Mouse (Mus musculus) G1E (cell line): Measurements from ENCODE around the gene Cox5b.
"Not testable (repeated sequence)": the region's sequence is repeated elsewhere in the genome, so short reads cannot be mapped to it uniquely, and the experiment has no call there.

Experiments used
- CTCF ChIP-seq: IDR thresholded peaks from 2 replicates; pipeline ENCODE4 v1.5.1; 2012; ENCODE audit warnings: low read depth, low read length, inconsistent platforms, mixed read lengths
- GATA1 ChIP-seq: IDR thresholded peaks from 2 replicates; pipeline ENCODE4 v1.6.1; 2012; ENCODE audit warnings: borderline replicate concordance, low read length, inconsistent platforms, mixed read lengths
- GATA2 ChIP-seq: IDR thresholded peaks from 2 replicates; pipeline ENCODE4 v1.6.1; 2012; ENCODE audit warnings: low read depth, low read length, inconsistent platforms, borderline replicate concordance
- POLR2AphosphoS5 ChIP-seq: IDR thresholded peaks from 2 replicates; pipeline ENCODE4 v1.6.1; 2012; ENCODE audit warnings: low read depth, low read length, inconsistent platforms; ENCODE audit not compliant: insufficient replicate concordance
- TAL1 ChIP-seq: conservative IDR thresholded peaks from 2 replicates; pipeline ENCODE4 v1.6.1; 2012; ENCODE audit warnings: low read depth, low read length, inconsistent platforms, mixed read lengths

DNA sequence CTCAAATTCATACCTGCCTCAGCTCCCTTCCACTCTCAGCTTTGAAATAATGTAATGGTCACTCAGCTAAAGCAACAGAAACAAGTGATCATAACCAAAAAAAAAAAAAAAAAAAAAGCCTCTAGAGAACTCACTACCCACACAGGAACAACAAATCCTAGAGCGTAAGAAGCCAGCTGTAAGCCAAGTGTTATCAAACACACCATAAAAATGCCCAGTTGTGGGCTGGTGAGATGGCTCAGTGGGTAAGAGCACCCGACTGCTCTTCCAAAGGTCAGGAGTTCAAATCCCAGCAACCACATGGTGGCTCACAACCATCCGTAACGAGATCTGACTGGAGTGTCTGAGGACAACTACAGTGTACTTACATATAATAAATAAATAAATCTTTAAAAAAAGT lies 23.2 kb upstream of the Cox5b start:
- not testable (repeated sequence) for TF ChIP-seq TAL1, GATA1, CTCF, POLR2AphosphoS5, GATA2
